Mouse (Mus musculus) mouse trophoblast stem cell (cell line): ENCODE measurements around the gene Pcsk5.
"Not testable (repeated sequence)": the region's sequence is repeated elsewhere in the genome, so short reads cannot be mapped to it uniquely, and the experiment has no call there.

Experiments
- in situ Hi-C, 2 experiments: fragments of 300-500 bp; cut with MseI, MboI; formaldehyde crosslinking; loops; 2 replicates in 1 of 2; 3 replicates in 1 of 2; pipeline ENCODE4 v1.15.1; 2025

The Pcsk5 gene

DNA sequence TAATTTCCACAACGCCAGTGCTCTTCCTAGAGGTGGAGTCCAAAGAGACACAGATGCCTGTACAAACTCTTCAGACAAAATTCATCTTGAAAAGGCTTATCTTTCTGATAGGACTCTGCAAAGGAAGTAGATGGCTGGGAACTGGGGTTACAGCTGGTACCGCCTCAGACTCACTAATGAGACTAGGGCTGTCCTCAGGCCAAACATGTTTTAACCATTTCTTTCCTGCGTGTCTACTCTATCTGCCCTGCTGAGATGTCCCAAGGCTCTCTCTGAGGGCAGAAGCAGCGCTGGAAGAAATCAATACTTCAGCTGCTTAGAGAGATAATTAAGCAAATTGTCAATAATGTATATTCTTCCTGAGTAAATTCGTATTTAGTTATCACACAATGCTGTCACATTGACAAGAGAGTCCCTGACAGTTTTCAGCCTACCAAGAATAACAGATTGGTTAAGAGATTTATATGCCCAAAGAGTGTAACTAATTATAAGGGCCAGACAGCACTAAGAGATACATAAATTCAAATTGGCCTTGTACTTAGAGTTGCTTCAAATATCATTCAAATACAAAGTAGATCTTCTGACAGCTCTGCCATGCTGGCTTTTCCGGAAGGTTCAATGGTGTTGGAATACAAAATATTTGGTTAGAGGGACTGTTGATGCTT lies 355.2 kb downstream of the Pcsk5 start:
- in situ Hi-C loops, result no loop called here

DNA sequence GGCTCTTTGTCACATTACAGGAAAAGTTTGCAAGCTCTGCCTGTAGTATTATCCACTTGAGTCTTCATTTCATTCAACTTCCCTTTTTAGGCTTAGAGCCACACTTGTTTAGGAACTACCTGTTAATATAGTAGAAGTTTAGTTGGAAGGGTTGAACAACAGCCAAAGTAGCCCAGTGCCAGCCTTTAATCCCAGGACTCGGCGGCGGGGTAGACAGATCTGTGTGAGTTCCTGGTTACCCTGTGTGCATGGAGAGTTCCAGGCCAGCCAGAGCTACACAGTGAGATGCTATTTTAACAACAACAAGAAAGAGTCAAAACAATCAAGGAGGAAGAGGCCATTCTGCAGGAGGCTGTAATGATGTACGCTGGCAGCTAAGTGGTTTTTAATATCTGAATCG lies 358.0 kb downstream of the Pcsk5 start:
- in situ Hi-C loops, result no loop called here

DNA sequence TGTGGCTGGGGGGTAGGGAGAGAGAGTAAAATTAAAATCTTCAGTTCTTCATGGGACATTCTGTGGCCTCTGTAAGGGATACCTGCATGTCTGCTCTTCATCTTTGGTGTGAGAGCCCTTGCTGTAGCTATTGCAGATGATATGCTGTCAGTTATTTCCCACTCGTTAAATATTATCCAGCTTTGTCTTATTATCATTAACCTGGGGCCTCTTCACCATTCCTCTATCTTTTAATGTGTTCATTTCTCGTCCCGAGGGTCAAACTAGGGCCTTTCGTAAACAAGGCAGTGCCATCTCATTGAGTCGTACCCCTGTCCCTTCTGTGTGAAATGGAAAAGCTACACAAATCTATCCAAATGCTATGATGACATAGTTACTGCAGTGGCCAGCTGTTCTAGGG lies 361.4 kb downstream of the Pcsk5 start:
- in situ Hi-C loops, result no loop called here

DNA sequence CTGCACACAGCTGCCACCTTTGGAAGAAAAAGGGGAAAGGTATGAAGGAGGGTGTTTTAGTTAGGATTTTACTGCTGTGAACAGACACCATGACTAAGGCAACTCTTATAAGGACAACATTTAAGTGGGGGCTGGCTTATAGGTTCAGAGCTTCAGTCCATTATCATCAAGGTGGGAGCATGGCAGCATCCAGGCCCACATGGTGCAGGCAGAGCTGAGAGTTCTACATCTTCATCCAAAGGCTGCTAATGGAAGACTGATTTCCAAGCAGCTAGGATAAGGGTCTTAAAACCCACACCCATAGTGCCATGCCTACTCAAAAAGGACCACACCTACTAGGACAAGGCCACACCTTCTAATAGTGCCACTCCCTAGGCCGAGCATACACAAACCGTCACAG lies 364.3 kb downstream of the Pcsk5 start:
- in situ Hi-C loops, result not testable (repeated sequence)

DNA sequence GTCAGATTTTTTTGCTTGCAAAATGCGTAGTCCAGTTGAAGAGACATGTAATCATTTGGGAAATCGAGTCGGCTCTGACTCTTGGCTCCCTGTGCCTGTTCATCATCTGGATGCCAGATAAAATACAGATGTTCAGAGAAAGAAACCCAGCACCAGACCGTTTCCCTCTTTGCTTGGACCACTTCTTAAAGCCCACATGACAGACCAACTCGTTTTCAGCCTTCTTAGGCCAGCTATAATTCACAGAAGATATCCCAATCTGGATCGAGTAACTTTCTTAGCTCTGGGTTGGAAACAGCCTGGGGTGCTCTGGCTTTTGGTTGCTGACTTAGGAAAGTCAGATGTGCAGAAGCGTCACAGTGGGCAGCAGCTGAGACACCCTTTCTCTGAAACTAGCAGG lies 365.6 kb downstream of the Pcsk5 start:
- in situ Hi-C loops, result no loop called here

DNA sequence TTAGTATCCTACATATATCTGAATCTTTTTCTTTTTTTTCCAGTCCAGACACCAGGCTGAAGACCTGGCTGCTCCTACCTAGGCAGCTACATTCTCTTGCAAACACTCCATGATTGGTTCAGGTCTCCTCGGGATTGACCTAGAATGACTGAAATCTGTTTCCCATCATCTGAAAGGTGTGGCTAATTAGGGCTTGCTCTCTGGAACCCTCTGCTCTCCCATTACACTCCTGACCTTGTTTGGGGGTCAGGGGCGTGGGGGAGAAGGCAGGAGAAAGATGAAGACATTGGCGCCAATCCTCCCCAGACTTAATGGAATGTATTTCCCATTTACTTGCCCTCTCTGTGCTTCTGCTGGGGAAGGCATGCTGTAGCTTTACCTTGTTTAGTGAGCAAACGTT lies 366.2 kb downstream of the Pcsk5 start:
- in situ Hi-C loops, result no loop called here

DNA sequence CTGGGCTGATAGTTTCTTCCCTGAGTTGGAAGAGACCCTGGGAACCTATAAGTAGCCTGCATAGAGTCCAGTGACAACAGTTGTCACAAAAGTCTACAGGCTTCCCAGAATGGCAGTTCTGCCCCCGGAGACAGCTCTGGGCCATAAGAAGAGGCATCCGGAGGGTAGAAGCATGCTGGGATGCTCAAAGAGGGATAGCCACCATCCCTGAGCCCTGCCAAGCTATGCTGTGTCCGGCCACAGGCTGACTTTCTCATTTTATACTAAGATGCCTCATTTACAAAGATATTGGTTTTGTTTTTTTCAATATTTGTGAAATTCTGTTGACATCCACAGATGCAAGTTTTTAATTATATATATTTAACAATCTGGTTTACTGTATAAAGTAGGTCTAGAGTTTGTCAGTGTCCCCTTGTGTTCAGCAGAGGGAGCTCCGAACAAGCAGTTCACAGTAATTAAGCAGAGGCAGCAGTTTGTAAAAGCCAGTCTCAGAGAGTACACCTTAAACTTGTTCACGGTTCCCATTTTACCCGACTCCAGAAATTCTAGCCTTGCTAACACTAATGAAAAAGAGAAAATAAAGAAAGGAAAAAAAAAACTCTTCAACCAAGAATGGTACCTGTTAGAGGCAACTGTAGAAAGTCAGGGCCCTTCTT lies 369.7 kb downstream of the Pcsk5 start:
- in situ Hi-C loops, result no loop called here

DNA sequence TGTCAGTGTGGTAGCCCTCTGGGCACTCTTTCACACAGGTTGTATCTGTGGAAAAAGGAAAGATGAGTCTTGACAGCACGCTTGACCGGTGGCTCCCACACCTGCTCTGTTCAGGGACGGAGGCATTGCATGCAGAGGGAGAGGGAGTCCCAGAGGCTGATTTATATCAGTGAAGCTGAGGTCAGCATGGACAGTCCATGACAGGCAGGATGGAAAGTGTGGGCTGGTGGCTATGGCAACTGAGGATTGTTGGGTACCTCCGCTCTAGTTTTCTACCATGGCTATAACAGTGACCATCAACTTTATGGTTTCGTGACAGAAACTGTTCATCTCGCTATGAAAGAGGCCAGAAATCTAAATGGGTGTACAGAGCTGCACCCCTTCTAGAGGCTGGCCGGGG lies 385.4 kb downstream of the Pcsk5 start:
- in situ Hi-C loops, result no loop called here

DNA sequence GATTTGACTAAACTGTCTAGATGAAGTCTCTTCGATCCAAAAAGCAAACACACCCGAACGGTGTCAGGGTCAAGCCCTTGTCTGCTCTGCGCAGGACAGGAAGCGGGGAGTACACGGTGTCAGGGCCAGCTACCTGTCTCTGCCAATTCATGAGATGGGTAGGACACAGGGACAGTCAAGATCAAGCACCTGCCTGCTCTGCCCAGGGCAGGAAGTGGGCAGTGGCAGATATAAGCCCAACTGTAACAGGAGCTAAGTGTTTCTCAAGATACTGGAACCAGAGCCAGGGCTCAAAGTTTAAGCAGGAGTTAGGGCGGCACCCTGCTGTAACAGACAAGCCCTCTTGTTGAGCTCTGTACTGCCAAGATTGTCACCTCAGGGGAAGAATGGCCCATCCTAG lies 393.9 kb downstream of the Pcsk5 start:
- in situ Hi-C loops, result no loop called here

DNA sequence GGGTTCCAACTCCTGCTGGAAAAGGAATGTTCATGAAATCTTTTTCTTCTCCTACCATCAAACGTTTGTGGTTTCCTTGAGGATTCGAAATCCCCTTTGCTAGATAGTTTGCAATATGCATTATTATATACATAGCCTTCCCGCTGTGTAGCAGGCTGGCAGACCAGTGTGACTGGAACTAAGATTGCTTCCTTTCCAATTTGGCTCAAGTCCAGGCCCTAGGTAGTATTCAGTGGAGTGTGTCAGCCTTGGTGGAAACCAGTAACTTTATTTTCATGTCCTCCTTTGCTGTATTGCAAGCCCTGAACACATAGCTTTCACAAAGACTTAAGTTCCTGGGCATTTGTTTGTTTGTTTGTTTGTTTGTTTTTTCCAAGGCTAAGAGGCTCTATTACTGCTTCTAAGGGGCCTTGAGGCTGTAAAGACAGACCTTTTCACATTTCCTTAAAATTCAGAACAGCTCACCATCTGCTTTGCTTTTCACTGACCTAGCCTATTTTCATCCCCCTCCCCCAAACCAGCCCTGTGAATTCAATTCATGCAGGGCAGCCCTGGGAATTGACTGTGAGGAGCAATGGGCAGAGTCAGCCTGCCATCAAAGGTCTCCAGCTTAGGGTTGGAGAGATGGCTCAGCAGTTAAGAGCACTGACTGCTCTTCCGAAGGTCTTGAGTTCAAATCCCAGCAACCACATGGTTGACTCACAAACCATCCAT lies 397.8 kb downstream of the Pcsk5 start:
- in situ Hi-C loops, result no loop called here

DNA sequence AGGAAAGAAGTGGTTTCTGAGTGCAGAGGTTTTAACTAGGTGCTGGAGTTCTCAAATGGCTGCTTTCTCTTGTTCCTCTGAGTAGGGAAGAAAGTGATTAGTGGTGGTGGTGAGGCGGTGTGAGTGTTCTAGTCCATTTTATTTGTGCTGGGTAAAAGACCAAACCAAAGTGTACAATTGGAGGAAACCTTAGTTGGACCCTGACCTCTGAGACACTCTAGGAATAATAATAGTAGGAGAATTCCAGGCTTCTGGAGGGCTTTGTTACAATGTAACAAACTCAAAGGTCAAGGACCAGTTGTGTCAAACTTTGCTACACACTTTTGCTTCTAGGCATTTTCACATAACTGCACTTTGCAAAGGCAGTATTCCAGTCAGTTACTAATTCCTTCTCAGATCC lies 400.8 kb downstream of the Pcsk5 start:
- in situ Hi-C loops, result no loop called here

DNA sequence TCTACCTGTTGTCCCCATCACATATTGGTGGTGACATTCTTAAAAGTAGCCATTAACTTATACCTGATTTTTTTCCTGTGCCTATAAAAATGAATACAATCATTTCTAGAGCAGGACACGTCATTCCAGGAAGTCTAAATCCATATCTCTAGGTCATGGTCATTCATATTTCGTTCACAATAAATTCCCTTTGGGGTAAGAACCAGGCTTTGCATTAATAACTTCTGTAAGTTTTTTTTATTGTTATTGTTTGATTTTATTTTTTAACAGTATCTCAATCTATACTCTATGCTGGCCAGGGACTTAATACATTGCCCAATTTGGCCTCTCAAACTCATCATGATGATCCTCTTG lies 408.9 kb downstream of the Pcsk5 start:
- in situ Hi-C loops, result no loop called here

DNA sequence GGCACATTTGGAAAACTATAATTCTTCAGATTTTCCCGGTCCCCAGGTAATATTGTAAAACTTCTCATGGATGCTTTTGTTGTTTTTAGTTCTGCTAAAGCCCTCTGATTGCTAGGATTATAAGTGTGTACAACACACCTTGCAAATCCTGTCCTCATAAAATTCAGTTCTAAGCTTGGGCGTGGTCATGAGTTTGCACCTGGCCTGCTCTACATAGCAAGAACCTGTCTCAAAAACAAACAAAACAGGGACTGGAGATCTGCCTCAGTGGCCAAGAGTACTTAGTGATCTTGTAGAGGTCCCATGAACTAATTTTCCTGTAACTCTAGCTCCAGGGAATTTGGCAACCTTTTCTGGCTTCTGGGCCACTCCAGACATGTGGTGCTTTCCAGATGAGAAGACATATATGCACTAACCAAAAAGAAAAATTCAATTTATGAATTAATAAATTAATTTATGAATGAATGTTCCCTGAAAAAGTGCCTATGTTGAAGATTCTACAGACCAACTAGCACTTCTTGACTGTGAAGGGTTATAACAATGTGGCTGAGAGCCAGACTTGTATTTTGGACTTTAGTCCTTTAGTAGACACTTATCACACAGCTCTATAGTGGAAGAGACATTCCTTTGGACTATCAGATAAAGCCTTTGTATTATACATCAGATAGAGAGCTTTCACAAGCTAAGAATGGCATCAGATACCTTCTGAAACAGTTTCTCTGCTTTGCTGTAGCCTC lies 409.4 kb downstream of the Pcsk5 start:
- in situ Hi-C loops, result no loop called here

DNA sequence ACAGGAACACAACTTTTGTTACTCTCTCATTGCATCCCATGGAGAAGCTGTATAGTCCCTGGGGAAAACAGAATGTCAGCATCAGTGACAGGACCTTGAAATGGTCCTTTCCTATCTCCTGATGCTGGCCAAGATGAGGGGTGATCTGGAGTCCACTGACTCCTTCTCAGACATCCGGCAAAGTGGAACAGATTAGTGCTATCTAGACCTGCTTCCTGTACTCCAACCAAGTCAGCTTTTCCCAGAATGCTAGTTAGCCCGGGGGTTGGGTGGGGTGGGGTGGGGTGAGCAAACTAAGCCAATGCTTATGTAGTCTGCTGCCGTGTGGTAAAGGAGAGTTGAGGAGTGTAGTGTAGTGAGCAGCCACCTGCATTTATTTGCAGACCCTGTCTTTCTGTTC lies 414.1 kb downstream of the Pcsk5 start:
- in situ Hi-C loops, result no loop called here

DNA sequence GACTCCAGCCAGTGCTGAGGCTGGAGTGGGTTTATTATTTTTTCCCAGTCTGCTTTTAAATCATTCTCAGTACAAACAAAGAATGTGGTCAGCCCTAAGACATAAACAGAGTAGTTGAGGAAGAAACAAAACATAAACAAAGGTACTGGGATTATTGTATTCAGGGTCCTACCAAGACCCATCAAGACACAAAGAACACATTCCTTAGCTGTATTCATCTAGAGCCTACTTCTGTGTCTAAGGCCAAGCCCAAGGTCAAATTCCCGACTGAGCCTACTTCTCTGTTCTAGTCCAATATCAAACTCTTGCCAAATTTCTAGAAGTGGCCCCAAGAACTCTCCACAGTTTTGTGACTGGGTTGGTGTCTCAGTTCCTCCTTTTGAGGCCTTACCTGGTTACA lies 419.6 kb downstream of the Pcsk5 start:
- in situ Hi-C loops, result no loop called here

DNA sequence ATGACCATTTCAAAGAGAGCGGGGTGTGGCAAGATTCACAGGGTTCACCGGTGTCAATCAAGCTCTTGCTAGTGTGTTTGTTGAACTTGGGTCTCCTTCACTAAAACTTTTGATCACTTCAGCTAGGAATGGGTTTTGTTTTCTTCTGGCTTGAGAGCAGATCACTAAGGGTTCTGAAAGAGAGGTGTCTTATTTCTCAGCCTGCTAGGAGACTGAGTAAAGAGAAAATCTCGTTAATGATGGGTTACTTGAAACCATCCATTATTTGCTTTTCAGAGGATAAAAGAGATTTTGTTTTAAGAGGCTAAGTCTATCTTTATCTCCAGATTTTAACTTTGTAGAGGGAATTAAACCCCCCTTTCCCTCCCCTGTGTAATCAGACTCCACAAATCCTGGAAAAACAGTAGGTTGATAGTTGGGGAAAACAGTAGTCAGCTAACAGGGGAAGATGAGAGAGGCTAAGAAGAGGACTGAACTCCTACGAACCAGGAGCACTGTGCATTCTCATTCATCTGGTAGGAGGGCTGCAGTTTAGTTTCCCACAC lies 424.4 kb downstream of the Pcsk5 start:
- in situ Hi-C loops, result no loop called here

DNA sequence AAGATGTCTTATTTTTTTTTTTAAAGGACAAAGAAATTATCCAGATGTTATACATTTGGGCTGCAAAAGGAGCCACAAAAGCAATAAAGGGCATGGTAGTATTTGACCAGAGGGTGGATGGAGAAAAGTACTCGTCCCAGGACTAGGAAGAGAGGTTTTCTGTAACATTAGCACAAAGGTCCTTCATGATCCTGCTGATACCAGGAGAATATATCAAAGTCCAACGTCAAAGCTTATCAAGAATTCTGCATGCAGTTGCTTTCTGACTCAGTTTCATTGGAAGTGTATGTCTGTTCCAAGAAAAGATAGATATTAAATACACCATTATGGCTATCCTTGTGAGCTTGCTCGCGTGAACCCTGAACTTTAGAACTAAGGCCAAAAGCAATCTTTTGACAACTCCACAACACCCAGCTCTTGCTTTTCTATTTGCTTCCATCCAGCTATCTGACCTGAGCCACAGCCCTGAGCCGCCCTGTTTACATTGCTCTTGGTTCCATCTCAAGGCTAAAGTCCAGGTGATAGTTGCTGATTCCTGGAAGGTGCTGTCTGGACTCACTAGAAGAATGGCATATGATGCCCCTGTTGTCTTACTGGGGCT lies 426.9 kb downstream of the Pcsk5 start:
- in situ Hi-C loops, result no loop called here

DNA sequence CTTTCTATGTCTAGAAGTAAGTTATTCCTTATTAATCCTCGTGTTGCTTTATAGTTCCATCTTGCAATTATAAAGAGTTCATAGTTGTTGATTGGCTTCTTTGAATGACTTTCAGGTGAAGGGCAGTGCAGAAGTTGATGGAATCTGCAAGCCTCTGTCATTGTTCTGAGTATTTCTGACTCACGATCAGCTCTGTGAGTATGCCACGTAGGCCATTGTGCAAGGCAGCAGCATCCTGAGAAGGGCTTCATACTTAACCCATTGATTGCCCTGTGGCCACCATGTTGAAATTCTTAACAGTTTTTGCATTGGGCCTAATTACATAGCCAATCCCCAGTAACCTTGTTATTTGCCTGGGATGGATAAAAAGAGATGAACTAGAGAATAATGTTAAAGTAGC lies 428.1 kb downstream of the Pcsk5 start:
- in situ Hi-C loops, result no loop called here

DNA sequence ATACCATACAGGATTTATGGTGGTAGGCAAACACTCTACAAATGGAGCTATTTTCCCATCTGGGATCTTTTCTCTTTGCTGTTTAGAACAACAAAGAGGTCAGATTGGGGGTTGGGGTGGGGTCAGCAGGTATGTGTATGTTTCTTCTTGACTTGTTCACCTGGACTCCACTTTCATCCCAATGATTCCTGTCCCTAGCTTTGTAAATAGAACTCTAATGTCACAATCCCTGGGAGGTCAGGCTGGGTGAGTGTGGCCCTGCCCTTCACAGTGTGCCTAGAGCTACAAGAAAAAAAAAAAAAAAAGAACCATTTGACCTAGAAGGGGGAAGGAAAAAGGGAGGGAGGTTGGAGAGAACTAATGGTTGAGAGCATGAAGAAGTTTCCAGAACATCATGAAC lies 428.8 kb downstream of the Pcsk5 start:
- in situ Hi-C loops, result no loop called here

DNA sequence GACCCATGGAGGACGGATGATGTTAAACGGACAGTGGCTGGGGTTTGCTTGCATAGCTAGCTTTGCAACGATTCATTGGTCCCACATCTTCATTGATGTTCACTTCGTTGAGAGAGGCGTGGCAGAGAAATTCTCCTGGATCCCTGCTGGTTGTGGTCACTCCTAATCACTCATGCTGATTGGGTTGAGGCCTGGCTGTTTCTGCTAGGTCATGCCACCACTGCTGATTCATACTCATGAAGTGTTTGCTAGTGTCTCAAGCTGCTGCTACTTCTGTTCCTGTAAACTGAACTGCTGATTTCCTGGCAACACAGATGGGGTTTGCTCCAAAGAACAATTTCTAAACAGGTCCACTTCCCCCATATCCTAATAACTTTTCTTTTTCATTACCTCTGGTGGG lies 430.6 kb downstream of the Pcsk5 start:
- in situ Hi-C loops, result no loop called here

DNA sequence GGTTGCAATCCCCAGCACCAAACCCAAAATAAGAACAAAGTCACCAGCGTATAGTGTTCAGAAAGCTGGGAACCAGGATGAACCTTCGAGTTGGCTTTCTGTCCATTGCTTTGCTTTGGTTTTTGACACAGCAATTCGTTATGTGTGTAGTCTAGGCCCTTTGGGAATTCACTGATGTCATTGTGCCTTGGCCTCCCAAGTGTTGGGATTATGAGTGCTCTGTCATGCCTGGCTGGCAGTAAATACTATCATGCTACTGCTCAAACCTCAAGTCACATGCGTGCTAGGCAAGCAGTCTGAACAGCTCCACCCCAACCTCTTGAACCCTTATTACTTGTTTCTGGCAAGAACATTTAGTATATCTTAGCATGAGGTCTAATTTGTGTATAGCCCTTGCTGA lies 434.3 kb downstream of the Pcsk5 start:
- in situ Hi-C loops, result no loop called here

DNA sequence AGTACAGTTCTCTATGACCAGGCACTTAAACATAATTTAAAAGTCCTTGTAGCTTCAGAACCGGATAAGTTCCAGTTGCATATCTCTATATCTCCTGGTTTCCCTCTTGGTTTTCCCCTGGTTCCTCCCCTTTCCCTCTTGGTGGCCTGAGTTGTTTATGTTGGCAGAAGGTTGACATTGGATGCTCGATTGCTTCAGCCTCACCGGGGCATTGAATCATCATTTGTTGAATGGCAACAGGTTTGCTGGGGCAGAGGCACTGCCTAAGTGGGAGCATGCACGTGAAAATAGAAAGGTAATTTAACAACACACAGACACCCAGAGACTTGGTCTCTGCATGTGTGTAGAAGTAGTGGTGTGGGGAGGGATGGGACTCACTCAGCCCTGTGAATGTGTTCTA lies 436.9 kb downstream of the Pcsk5 start:
- in situ Hi-C loops, result no loop called here
